Mouse (Mus musculus): ENCODE results near the gene Brwd3.
A peak's percentile ranks its signal among the peaks of the same experiment; 100 is the strongest.

Gene Brwd3

GRCm38 (mm10) chrX:108834090-108834774 is at the start of gene Brwd3:
Gene Brwd3, minus strand, starts transcription at chrX:108834372.
- peak; percentile 78 for DNase-seq

- DNase-seq: no peak
Observed at GRCm38 (mm10) chrX:108862632-108863031, 28.5 kb upstream of the Brwd3 start.

GRCm38 (mm10) chrX:108842705-108843104 is 8.5 kb upstream of the Brwd3 start:
- no peak for DNase-seq

DNA sequence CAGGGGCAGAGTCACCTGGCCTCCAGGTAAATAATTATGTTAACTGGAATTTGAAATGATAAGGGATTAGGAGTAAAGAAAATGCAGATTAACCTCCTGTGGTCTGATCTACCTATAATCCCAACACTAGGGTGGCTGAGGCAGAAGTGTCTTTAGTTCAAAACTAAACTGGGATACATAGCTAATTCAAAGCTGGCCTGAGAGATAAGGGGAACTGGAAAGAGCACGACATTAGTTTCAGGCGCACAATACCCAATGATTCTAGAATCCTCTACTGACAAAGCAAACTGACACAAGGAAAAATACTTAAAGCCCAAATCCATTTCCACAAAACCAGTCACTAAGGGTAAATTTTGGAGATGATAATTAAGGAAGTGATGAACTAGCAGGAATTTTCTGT is 2.2 kb upstream of the Brwd3 start:
- DNase-seq: no peak

DNA sequence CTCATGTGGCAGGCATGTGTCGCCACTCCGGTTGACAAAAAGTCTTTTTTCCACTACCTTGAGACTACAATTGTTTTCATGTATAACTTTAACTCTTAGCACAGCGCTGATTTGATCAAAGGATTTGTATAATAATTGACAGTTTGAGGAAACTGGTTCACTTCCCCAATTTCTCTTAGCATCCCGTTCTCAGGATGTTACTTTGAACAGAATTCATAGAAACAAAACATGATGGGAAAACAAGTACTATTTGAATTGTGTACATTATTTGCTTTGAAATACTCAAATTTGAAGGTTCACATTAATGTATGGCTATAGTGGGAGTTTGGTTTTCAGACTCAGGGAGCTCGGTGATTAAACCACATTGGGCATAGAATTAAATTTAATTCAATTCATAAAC is 1.1 kb upstream of the Brwd3 start:
- no peak for DNase-seq

DNA sequence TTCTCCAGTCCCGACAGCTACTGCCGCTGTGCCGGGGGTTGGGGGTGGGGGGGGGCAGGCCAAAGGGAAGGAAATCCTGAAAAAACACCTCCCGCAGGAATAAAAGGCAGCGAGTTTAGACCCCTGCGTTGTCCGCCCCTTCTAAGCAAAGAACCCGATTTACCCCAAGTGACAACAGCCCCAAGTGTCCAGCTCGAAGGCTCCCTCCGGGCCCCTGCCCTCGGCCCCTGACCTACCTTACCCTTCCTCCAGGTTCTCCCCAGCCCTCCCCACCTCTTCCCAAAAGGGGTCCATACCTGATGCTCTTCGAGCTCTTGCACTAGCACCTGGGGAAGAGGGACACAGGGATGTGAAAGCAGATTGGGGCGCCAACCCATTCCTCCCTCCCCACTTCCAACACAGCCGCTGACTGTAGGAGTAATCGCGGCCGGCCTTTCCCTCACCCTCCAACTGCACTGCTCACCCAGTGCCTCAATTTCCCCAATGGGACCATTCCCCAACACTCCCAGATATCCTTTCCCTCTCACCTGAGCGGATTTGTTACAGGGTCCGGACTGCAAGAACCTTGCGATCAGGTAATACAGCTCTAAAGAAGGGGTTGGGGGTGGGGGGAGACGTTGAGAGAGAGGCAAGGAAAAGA is 671 bp downstream of the Brwd3 start:
- DNase-seq: peak; percentile 20

GRCm38 (mm10) chrX:108832674-108833189 is 1.4 kb downstream of the Brwd3 start:
- peak; percentile 80 for DNase-seq

DNA sequence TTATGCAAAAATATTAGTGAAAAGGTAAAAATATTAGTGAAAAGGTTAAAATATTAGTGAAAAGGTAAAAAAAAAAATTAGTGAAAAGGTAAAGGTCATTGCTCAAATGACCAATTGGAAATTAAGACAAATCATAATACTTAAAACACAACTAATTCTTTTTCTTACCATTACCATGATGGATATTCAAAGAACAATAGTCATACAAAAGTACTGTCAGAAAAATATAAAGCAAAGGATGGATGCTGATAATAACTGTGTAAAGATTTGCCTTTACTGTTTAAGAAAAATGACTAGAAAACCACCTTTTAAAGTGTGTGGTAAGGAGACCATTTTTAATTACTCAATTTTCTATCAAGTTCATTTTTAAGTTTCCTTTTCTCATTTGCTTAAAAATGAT is 2.9 kb downstream of the Brwd3 start:
- DNase-seq: no peak

- no peak for DNase-seq
Observed at GRCm38 (mm10) chrX:108828111-108828510, 6.1 kb downstream of the Brwd3 start.

GRCm38 (mm10) chrX:108797268-108797667 is 36.9 kb downstream of the Brwd3 start:
- no peak for DNase-seq

- no peak for DNase-seq
Observed at GRCm38 (mm10) chrX:108783724-108784123, 50.4 kb downstream of the Brwd3 start.

- no peak for DNase-seq
Observed at GRCm38 (mm10) chrX:108731755-108732154, 102.4 kb downstream of the Brwd3 start.

DNA sequence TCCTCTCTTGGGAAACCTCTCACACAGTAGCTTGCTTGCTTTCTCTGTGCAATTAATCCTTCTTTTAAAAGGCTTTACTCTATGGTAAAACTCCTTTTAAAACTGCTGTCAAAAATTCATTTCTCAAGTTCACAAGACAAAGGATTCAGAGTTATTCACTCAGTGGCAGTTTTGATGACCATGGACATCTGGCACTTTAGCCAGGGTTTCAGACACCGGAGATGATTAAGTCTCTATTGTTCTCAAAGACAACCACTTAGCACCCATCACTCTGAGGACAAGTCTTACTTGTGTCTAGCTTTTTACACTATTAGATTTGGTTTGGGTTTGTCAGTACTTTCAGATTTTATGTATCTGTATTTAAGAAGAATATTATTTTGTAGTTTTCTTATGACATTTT is 104.6 kb downstream of the Brwd3 start:
- no peak for DNase-seq

GRCm38 (mm10) chrX:108729068-108729467 is 105.1 kb downstream of the Brwd3 start:
- DNase-seq: no peak

- DNase-seq: no peak
Observed at GRCm38 (mm10) chrX:108728334-108728733, 105.8 kb downstream of the Brwd3 start.

DNA sequence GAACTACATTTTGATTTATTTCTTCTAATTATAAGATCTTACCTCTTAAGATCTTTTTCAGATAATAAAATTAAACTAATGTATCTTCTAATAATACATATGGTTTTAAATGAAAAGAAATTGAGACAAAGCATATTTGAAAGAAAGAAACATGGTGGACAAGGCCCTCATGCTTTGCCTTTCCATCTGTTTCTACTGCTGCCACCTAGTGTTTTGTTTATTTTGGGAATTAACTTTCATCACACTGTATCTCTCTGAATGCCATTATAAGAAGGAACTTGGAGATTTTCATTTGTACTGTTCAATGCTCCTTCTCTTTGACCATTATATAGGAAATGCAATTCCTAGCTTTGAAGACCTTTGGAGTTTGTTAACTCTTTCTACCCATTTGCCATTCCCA is 109.9 kb downstream of the Brwd3 start:
- no peak for DNase-seq

DNA sequence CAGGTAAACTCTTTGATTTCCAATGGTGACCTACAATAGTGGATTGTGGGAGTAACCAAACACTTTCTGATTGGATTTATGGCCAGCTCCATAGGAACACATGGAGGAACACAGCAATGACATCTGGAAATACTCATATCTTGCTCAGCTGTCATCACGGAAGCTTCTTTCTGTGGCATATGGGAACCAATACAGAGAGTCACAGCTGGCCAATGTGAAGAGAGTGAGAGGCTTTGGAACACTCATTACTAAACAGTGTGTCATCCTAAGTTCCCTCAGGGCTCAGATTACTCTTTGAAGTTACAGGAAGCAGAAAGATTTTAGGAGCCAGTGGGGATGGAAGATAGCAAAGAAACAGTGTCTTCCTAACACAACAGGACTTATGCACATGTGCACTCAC is 111.7 kb downstream of the Brwd3 start:
- no peak for DNase-seq

- no peak for DNase-seq
Observed at GRCm38 (mm10) chrX:108704312-108704711, 129.9 kb downstream of the Brwd3 start.
